Mouse (Mus musculus) megakaryocyte, embryonic 14.5 days (primary cell): ENCODE data around the gene Dst.

Experiments used
- FLI1 ChIP-seq: IDR thresholded peaks from 2 replicates; pipeline ENCODE4 v1.6.1; 2012; ENCODE audit warnings: low read length, inconsistent platforms, mixed read lengths
- GATA1 ChIP-seq: IDR thresholded peaks from 3 replicates; pipeline ENCODE4 v1.6.1; 2012; ENCODE audit warnings: mixed read lengths, low read length, inconsistent platforms, borderline replicate concordance

DNA sequence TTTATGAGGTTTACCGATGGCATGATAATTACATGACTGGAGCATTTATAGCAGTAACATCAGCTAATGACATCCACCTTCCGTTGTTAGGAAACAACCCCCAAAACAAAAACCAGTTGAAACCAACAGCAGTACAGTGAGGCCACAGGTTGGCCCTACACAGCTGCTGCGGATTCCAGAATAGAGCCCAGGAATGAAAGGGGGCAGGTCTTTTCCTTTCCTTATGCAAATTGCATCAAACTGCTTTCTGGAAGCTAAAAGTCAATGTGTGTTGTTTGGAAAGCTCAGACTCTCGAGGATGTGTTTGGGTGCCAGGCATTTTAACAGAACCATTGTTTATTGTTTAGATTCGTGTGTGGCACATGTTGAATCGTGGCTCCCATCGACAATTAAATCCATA, 248.0 kb downstream of the Dst start:
- TF ChIP-seq GATA1 (no peak), FLI1 (no peak)
